Mouse (Mus musculus) liver (tissue): ENCODE data around the gene Rreb1.

ENCODE experiments used
- DNase-seq: peaks from one replicate; pipeline ENCODE4 v3.0.0-alpha.2; 2020; ENCODE audit warnings: mixed read lengths

Rreb1 gene

GRCm38 (mm10) chr13:37778147-37778593 lies at the start of gene Rreb1:
Rreb1 (plus strand) TSS chr13:37778400.
- DNase-seq: peak; percentile 41

- DNase-seq: no peak
These were observed 49.6 kb upstream of the Rreb1 start for GRCm38 (mm10) chr13:37728551-37728950.

GRCm38 (mm10) chr13:37731914-37732693 lies 46.1 kb upstream of the Rreb1 start:
- peak; percentile 20 for DNase-seq

- DNase-seq: no peak
These were observed 43.7 kb upstream of the Rreb1 start for GRCm38 (mm10) chr13:37734501-37734900.

- DNase-seq: no peak
These were observed 38.1 kb upstream of the Rreb1 start for GRCm38 (mm10) chr13:37740111-37740510.

GRCm38 (mm10) chr13:37740752-37741151 lies 37.4 kb upstream of the Rreb1 start:
- no peak for DNase-seq

- no peak for DNase-seq
These were observed 36.0 kb upstream of the Rreb1 start for GRCm38 (mm10) chr13:37742248-37742647.

GRCm38 (mm10) chr13:37747504-37747903 lies 30.7 kb upstream of the Rreb1 start:
- no peak for DNase-seq

GRCm38 (mm10) chr13:37749485-37749884 lies 28.7 kb upstream of the Rreb1 start:
- DNase-seq: no peak

- peak; percentile 12 for DNase-seq
These were observed 26.8 kb upstream of the Rreb1 start for GRCm38 (mm10) chr13:37751154-37751950.

- DNase-seq: peak; percentile 12
These were observed 18.7 kb upstream of the Rreb1 start for GRCm38 (mm10) chr13:37759341-37760012.

- peak; percentile 54 for DNase-seq
These were observed 18.2 kb upstream of the Rreb1 start for GRCm38 (mm10) chr13:37760013-37760342.

- no peak for DNase-seq
These were observed 17.8 kb upstream of the Rreb1 start for GRCm38 (mm10) chr13:37760373-37760772.

- DNase-seq: peak; percentile 12
These were observed 17.0 kb upstream of the Rreb1 start for GRCm38 (mm10) chr13:37760957-37761941.

- no peak for DNase-seq
These were observed 14.3 kb upstream of the Rreb1 start for GRCm38 (mm10) chr13:37763800-37764407.

- DNase-seq: no peak
These were observed 8.4 kb upstream of the Rreb1 start for GRCm38 (mm10) chr13:37769777-37770176.

GRCm38 (mm10) chr13:37773476-37773875 lies 4.7 kb upstream of the Rreb1 start:
- DNase-seq: no peak

GRCm38 (mm10) chr13:37776675-37777074 lies 1.5 kb upstream of the Rreb1 start:
- DNase-seq: no peak

- peak; percentile 37 for DNase-seq
These were observed 651 bp upstream of the Rreb1 start for GRCm38 (mm10) chr13:37777351-37778146.

GRCm38 (mm10) chr13:37778594-37779231 lies 513 bp downstream of the Rreb1 start:
- no peak for DNase-seq
